Mouse (Mus musculus) liver, adult 2 months (tissue): ENCODE measurements around the gene Cryba2. TPM values are rescaled to one million over a fixed set of nuclear protein-coding genes. Genes with fewer than 3 reads are reported as not detected.

Source experiments
- DNase-seq: peaks from one replicate; pipeline ENCODE4 v3.0.0-alpha.2; 2011; ENCODE audit warnings: low read depth, low spot score; ENCODE audit errors: extremely low read depth
- H3K27ac ChIP-seq: fragments of 200-500 bp; replicated peaks from 2 replicates; pipeline ENCODE4 v1.5.1; 2012; ENCODE audit warnings: low read depth, mild to moderate bottlenecking, control low read depth, inconsistent platforms, low read length; ENCODE audit not compliant: insufficient read depth
- H3K27me3 ChIP-seq: fragments of 200-500 bp; 2 replicates; pipeline ENCODE4 v1.6.1; 2012; ENCODE audit warnings: mild to moderate bottlenecking, moderate library complexity, low read length, inconsistent platforms; ENCODE audit not compliant: control insufficient read depth, insufficient read depth
- H3K36me3 ChIP-seq: fragments of 200-500 bp; 2 replicates; pipeline ENCODE4 v1.6.1; 2012; ENCODE audit warnings: low read length, inconsistent platforms; ENCODE audit not compliant: control insufficient read depth, insufficient read depth
- H3K4me1 ChIP-seq: fragments of 200-500 bp; 2 replicates; pipeline ENCODE4 v1.6.1; 2011; ENCODE audit warnings: low read length; ENCODE audit not compliant: control insufficient read depth, insufficient read depth
- H3K4me3 ChIP-seq: fragments of 200-500 bp; 2 replicates; pipeline ENCODE4 v1.5.1; 2011; ENCODE audit warnings: low read depth, mild to moderate bottlenecking, control low read depth, low read length, moderate library complexity; ENCODE audit not compliant: insufficient read depth
- H3K79me2 ChIP-seq: fragments of 200-500 bp; 2 replicates; pipeline ENCODE4 v1.6.1; 2012; ENCODE audit warnings: inconsistent platforms, mild to moderate bottlenecking, low read length, moderate library complexity; ENCODE audit not compliant: control insufficient read depth, insufficient read depth
- H3K9ac ChIP-seq: fragments of 200-500 bp; 2 replicates; pipeline ENCODE4 v1.6.1; 2012; ENCODE audit warnings: low read depth, mild to moderate bottlenecking, control low read depth, inconsistent platforms, low read length
- CTCF ChIP-seq: fragments of 200-500 bp; IDR thresholded peaks from 2 replicates; pipeline ENCODE4 v1.5.1; 2011; ENCODE audit warnings: low read depth, low read length, control low read depth
- POLR2A ChIP-seq: fragments of 200-500 bp; IDR thresholded peaks from 2 replicates; pipeline ENCODE4 v1.6.1; 2011; ENCODE audit warnings: low read length, control low read depth; ENCODE audit not compliant: insufficient read depth; ENCODE audit errors: extremely low read depth
- WGBS: fragments of 180-500 bp; shearing (Covaris S2); methylation state at CpG from one replicate; pipeline ENCODE4 v1.1.7; 2018; 5-methylcytosine and 5-hydroxymethylcytosine counted together
- polyA plus RNA-seq: library from polyadenylated mRNA; depleted of rRNA; stranded (reverse); fragments of >200 nt; gene quantifications from 2 replicates; pipeline ENCODE4 v1.2.3, GENCODE M21; 2012
- total RNA-seq: library from RNA; depleted of rRNA; stranded (reverse); fragments of >200 nt; gene quantifications from 2 replicates; pipeline ENCODE4 v1.2.3, GENCODE M21; 2014

Cryba2 gene
- total and polyA plus RNA-seq, 2 experiments = not detected

DNA sequence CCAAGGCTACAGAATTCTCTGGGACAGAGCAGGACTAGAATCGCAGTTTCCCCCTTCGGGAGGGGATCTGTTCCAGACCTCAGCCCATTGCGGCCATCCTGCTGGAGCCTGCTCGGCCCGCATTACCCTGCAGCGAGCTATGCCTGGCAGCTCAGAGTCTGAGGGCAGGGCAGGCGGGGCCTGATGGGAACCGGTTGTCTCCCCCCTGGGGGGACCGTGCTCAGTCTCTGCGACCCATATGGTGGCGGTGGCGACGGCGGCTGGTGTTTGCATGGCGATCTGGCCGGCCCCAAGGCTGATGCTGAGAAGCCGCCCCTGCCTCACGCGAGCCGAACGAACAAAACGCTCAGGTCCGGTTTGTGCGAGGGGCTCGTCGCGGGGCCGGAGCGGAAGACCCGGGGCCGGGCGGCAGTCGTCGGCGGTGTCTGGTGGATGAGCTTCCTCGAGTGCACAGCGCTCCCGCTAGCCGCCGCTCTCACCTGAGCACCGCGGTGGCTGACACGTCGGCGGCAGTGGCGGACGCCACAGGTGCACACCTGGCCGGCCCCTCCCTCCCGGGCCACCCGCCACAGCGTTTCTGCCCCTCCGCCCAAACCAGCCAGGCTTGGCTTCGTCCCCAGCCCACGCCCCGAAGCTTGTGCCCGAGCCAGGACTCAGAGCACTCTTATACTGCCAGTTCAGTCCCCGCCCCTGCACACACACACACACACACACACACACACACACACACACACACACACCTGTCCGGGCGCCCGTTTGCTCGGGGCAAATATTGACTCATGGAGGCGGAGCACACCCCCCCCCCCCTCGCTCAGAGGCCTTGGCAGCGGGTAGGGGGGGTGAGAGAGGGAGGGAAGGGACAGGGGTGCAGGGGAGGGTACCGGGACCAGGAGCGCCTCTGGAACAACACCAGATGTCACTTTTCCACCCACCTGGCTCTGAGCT lies 7.7 kb upstream of the Cryba2 start:
- Histone ChIP-seq H3K79me2 (no peaks in the 10 kb centered on the region), H3K4me3 (peak overlapping the region; percentile 18; the same call in 1 of the 2 replicates), H3K27ac (no peak overlapping the region), H3K27me3 (peaks cover 8% of the 10 kb centered on the region; the same call in 1 of the 2 replicates), H3K9ac (no peak overlapping the region; the same call in 1 of the 2 replicates), H3K36me3 (no peaks in the 10 kb centered on the region), H3K4me1 (peaks cover 2% of the 10 kb centered on the region; the same call in 1 of the 2 replicates)
- 5% methylated on average over 65 of the region's 66 CpGs for WGBS
- TF ChIP-seq POLR2A (no peak), CTCF (no peak)
- DNase-seq = peak; percentile 70

DNA sequence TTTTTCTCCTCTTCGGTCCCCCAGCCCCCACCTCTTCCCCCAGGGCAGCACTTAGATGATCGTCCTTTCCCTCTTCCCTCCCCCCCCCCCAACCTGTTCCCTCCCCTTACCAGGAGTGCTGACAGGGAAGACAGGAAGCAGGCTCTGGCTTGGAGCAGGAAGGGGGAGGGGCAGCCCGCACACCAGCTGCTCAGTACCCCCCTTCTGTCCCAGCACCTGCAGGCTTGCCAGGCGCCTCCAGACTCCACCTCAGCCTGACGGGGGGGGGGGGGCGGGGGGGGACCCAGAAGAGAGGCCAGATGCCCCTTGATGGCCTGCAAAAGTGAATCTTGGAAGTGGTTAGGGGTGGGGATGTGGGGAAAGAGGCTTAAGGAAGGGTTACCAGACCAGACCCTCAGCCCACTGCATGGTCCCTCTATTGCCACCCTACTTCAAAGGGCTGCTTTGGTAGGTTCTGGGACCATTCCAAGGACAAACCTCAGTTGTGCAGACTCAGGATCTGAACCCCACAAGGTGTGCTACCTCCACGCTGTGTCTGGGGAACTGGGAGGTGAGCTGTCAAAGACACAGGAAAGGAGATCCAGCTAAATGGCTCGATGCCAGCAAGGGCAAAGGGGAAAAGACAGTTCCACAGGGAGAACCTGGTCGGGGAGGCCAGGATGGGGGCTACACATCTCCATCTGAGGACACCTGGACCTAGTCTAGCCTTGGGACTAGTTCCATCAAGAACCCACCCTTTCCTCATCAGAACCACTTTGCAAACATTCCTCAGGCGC lies 5.9 kb upstream of the Cryba2 start:
- peaks cover 8% of the 10 kb centered on the region; the same call in 1 of the 2 replicates for H3K27me3 ChIP-seq

DNA sequence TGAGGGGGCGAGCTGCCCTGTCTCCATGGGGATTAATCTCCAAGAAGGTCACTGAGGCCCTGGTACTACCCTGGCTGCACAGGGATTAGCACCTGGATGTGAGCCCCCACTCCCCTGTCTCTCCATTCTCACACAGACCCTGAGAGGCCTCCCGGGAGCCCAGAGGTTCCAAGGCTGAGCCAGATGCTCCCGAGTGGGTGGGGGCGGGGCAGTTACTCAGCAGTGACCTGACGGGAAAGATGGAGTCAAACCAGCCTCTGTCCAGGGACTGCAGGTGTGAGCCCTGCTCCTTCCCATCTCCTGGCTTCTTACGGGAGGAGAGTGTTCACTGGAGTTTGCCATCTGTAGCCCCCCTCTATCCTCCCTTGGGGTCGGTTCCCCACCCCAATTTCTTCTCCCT lies 5.0 kb upstream of the Cryba2 start:
- DNase-seq = no peak
- WGBS = 25% methylated on average over 7 of the region's 7 CpGs
- H3K4me1 ChIP-seq = peaks cover 2% of the 10 kb centered on the region; the same call in 1 of the 2 replicates
- H3K79me2 ChIP-seq = no peaks in the 10 kb centered on the region
- TF ChIP-seq CTCF (no peak), POLR2A (no peak)
- H3K9ac ChIP-seq = no peak overlapping the region
- no peaks in the 10 kb centered on the region for H3K36me3 ChIP-seq
- H3K4me3 ChIP-seq = no peak overlapping the region
- no peak overlapping the region for H3K27ac ChIP-seq
- peaks cover 12% of the 10 kb centered on the region for H3K27me3 ChIP-seq

More for the DNA sequence above, 5.9 kb upstream of the Cryba2 start:
- DNase-seq = no peak
- Histone ChIP-seq H3K9ac (no peak overlapping the region), H3K27ac (no peak overlapping the region), H3K36me3 (no peaks in the 10 kb centered on the region), H3K4me3 (no peak overlapping the region), H3K79me2 (no peaks in the 10 kb centered on the region), H3K4me1 (peaks cover 2% of the 10 kb centered on the region; the same call in 1 of the 2 replicates)
- WGBS = 17% methylated on average over 9 of the region's 10 CpGs
- no peak for TF ChIP-seq CTCF
- TF ChIP-seq POLR2A = no peak

DNA sequence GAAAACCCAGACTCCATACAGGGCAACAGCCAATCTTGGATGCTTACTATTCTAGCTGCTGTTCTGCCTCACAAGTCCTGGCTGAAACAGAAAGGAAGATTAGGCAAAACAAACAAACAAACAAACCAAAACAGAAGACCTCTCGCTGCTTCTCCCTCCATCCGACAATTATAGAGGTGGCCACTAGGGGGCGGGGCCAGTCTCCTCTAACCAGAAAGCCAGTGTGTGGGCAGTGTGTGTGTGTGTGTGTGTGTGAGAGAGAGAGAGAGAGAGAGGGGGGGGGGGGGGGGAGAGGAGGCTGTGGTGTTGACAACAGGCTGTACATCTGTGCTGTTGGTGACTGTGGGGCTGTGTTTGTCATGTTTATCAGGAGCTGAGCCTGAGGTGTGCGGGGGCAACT lies 2.0 kb upstream of the Cryba2 start:
- H3K4me3 ChIP-seq = no peak overlapping the region
- TF ChIP-seq CTCF = peak; percentile 72
- no peak for TF ChIP-seq POLR2A
- DNase-seq = peak; percentile 18
- no peak overlapping the region for H3K27ac ChIP-seq
- no peaks in the 10 kb centered on the region for H3K79me2 ChIP-seq
- no peak overlapping the region for H3K9ac ChIP-seq
- WGBS = 20% methylated on average over 4 of the region's 4 CpGs
- H3K4me1 ChIP-seq = no peaks in the 10 kb centered on the region
- H3K36me3 ChIP-seq = no peaks in the 10 kb centered on the region
- peaks cover 16% of the 10 kb centered on the region for H3K27me3 ChIP-seq

DNA sequence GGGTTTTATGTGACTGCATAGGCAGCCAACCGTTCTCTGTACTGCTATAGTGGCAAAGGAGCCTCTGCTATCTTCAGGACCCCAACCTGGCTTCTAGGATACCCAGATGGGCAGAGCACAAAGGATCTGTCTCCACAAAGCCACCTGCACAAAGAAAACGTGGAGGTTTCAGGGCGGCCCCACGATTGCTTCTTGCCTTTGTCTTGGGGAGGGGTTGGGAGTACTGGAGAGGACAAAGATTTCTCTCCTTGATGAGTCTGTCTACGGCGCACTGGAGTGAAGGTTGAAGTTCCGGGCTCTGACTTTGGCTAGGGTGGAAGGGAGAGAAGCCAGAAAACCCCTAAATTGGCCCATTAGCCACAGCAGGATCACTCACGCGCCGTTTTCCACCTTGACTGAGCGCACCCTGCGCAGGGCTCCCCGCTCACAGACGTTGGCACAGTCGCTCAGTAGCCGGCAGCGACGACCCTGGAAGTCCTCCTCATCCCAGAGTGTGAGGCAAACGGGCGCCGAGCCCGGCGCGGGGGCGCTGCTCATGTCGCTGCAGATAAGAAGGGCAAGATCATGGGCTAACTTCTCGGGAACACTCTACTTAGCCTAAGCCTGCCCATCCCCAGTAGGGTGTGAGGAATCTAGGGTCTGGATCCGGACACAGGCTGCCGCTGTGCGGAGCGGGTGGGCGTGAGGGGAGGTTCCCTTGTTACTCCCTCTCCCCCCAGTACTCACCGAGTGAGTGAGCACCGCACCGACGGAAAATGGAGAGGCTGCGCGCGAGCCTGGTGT lies 401 bp downstream of the Cryba2 start:
- Histone ChIP-seq H3K79me2 (no peaks in the 10 kb centered on the region), H3K4me3 (no peak overlapping the region), H3K27me3 (peaks cover 15% of the 10 kb centered on the region), H3K27ac (no peak overlapping the region), H3K9ac (no peak overlapping the region), H3K4me1 (no peaks in the 10 kb centered on the region), H3K36me3 (no peaks in the 10 kb centered on the region)
- DNase-seq = no peak
- TF ChIP-seq CTCF (no peak), POLR2A (no peak)
- 6% methylated on average over 39 of the region's 39 CpGs for WGBS
